Comparison of ENCODE assay signal across 17 mouse cellular contexts in the genomic region with DNA sequence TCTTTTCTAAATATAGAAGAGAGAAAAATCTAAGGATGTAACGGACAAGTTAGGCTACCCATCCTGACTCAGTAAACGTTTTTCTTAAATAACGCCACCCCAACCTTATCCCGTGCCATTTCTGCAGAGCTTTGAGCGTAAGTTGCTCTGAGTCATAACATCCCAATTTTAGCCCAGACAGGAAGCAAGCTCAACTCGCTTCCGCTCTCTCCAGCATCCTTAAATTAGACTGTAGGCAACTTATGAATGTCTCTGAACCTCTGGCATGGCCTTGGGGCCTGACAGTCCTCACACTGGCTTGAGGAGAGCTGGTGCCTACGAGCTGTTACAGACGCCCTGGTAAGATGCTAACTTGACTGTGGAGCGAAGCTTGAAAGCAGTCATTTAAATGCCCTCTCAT. TPM values are rescaled to one million over a fixed set of nuclear protein-coding genes. Genes with fewer than 3 reads are reported as not detected.
DNase-seq lines count a peak whose midpoint lies in the region; ATAC-seq and TF ChIP-seq lines count a peak whose summit lies in the region.
"Had no signal": no experiment of that assay in that cellular context is flagged by ENCODE, and none has a peak within 500 bp of the region (broad histone marks: within the 10 kb centered on the region; RNA-seq: fewer than 3 reads in every experiment).

No protein-coding gene starts in this region.

- H3K79me2 ChIP-seq in heart, adult 2 months (replicated peaks; ENCODE audit: control insufficient read depth, insufficient read depth, low read length) = no peaks in the 10 kb centered on the region

- ATAC-seq in heart, embryonic 11.5 days (replicated peaks; ENCODE audit: insufficient number of reproducible peaks, low FRiP score, low TSS enrichment) = no peak
- ATAC-seq: CD4-positive, CD25-positive, alpha-beta regulatory T cell, adult 4 months; forebrain, embryonic 13.5 days; intestine, embryonic 15.5 days had no signal

- H3K9ac ChIP-seq in heart, adult 2 months (ENCODE audit: low read depth, low read length) = no peak overlapping the region
- H3K9ac ChIP-seq in heart, embryonic 11.5 days (ENCODE audit: low read depth, low read length) = no peak overlapping the region
- H3K9ac ChIP-seq: forebrain, embryonic 13.5 days; heart, embryonic 15.5 days; intestine, embryonic 15.5 days; limb, embryonic 12.5 days had no signal

- no peak for TF ChIP-seq CTCF in heart, adult 2 months (IDR thresholded peaks at IDR 0.05)

- intact Hi-C loops in heart, adult 2 months (cut with DNase I) = no loop called here

- H3K4me1 ChIP-seq in heart, adult 2 months (ENCODE audit: control insufficient read depth, insufficient read depth, low read length) = peaks cover 7% of the 10 kb centered on the region; the same call in 1 of the 2 replicates
- 0 out of 2 replicates have a peak, but pooled peaks cover under 1% of the 10 kb centered on the region for H3K4me1 ChIP-seq in heart, embryonic 11.5 days (ENCODE audit: control insufficient read depth, insufficient read depth, low read length)
- peaks cover 10% of the 10 kb centered on the region; the same call in 1 of the 2 replicates for H3K4me1 ChIP-seq in brown adipose tissue, adult 24 weeks (ENCODE audit: control insufficient read depth, insufficient read depth, insufficient read length, low read length)

- peak; percentile 63 for TF ChIP-seq POLR2A in heart, adult 2 months (IDR thresholded peaks at IDR 0.05; ENCODE audit: insufficient read depth, low read depth, low read length)

- H3K9me3 ChIP-seq in heart, embryonic 11.5 days (replicated peaks; ENCODE audit: control insufficient read depth, low read length) = no peaks in the 10 kb centered on the region
- H3K9me3 ChIP-seq: forebrain, embryonic 13.5 days; heart, embryonic 15.5 days; intestine, embryonic 15.5 days; limb, embryonic 12.5 days had no signal

- 54% methylated on average over 10 of the region's 10 CpGs for WGBS in heart, adult 2 months
- 76% methylated on average over 10 of the region's 10 CpGs for WGBS in heart, embryonic 11.5 days (ENCODE audit: insufficient replicate concordance)

- peak; percentile 45 to 47 for DNase-seq in heart, adult 2 months
- peak; percentile 60 for DNase-seq in layer of hippocampus, adult 9-11 months
- DNase-seq in layer of hippocampus, postnatal 14 days (ENCODE audit: low spot score in 2 of 2) = no peak
- DNase-seq in right cerebral cortex, postnatal 36 days (ENCODE audit: low spot score in 2 of 2) = peak; percentile 51 to 69
- no peak for DNase-seq in spleen, postnatal 14 days (ENCODE audit: low spot score in 2 of 2)
- DNase-seq in urinary bladder, postnatal 4 days (ENCODE audit: low spot score in 2 of 2) = no peak

- TF ChIP-seq EP300 in heart, adult 2 months (IDR thresholded peaks at IDR 0.05; ENCODE audit: insufficient read depth, low read depth, low read length) = 0 out of 2 replicates have a peak, but pooled peaks have one; percentile 13

- no peaks in the 10 kb centered on the region for H3K27me3 ChIP-seq in heart, adult 2 months (ENCODE audit: control insufficient read depth, insufficient read depth, low read length)
- H3K27me3 ChIP-seq in heart, embryonic 11.5 days (ENCODE audit: control insufficient read depth, insufficient read depth, low read length) = peaks cover 9% of the 10 kb centered on the region; the same call in 1 of the 2 replicates
- H3K27me3 ChIP-seq: forebrain, embryonic 13.5 days; heart, embryonic 15.5 days; intestine, embryonic 15.5 days had no signal

- H3K4me2 ChIP-seq in heart, embryonic 11.5 days = no peak overlapping the region
- H3K4me2 ChIP-seq: forebrain, embryonic 13.5 days; heart, embryonic 15.5 days; intestine, embryonic 15.5 days; limb, embryonic 12.5 days had no signal

- H3K27ac ChIP-seq in heart, adult 2 months = peak overlapping the region; percentile 81
- no peak overlapping the region for H3K27ac ChIP-seq in heart, embryonic 11.5 days (ENCODE audit: low read depth, low read length)
- peak overlapping the region; percentile 60 for H3K27ac ChIP-seq in brown adipose tissue, adult 24 weeks (replicated peaks; ENCODE audit: low read depth, low read length)
- H3K27ac ChIP-seq: forebrain, embryonic 13.5 days; heart, embryonic 15.5 days; intestine, embryonic 15.5 days; limb, embryonic 12.5 days had no signal

- H3K36me3 ChIP-seq in heart, adult 2 months (ENCODE audit: control insufficient read depth, insufficient read depth, low read length) = no peaks in the 10 kb centered on the region
- peaks cover 3% of the 10 kb centered on the region for H3K36me3 ChIP-seq in heart, embryonic 11.5 days (ENCODE audit: control insufficient read depth, insufficient read depth, low read length)

- H3K4me3 ChIP-seq in heart, adult 2 months = peak overlapping the region; percentile 28; the same call in 1 of the 2 replicates
- H3K4me3 ChIP-seq in heart, embryonic 11.5 days (ENCODE audit: low read depth, low read length) = no peak overlapping the region
- no peak overlapping the region for H3K4me3 ChIP-seq in brown adipose tissue, adult 24 weeks (ENCODE audit: insufficient read depth, low read depth, low read length)
- H3K4me3 ChIP-seq: forebrain, embryonic 13.5 days; heart, embryonic 15.5 days; intestine, embryonic 15.5 days; limb, embryonic 12.5 days had no signal

RNA-seq across cellular contexts. Expression of gene Spata32, which starts 5.2 kb away (rescaled TPM):
- total RNA-seq in heart, adult 2 months (2021) = not detected
- not detected in 2 replicates for polyA plus RNA-seq in heart, adult 2 months (2012; rRNA removed)
- not detected in 2 replicates for polyA plus RNA-seq in heart, embryonic 11.5 days (2014; fragmentation: Nextera tagmentation; extraction: Ambion mirVana)
- 1 to 10 TPM in 1 of 2 experiments, under 1 TPM in 1; 0.69 to 1.4 TPM for total RNA-seq in layer of hippocampus, postnatal 14 days (2021)
- not detected in 2 replicates for polyA plus RNA-seq in brown adipose tissue, adult 24 weeks (2012; ENCODE audit: insufficient read depth, insufficient read length, missing spikeins)
- total RNA-seq: adrenal gland, postnatal 36 days had no signal
- polyA plus RNA-seq: CD4-positive, CD25-positive, alpha-beta regulatory T cell, adult 4 months; forebrain, embryonic 13.5 days; heart, embryonic 15.5 days; intestine, embryonic 15.5 days; limb, embryonic 12.5 days; urinary bladder, adult 2 months had no signal

RNA-seq across cellular contexts. Expression of gene 1700023F06Rik, which starts 15.1 kb away (rescaled TPM):
- not detected for total RNA-seq in heart, adult 2 months (2021)
- polyA plus RNA-seq in heart, adult 2 months (2012; rRNA removed) = 0.21 TPM in 1 of 2 replicates, not detected in the other
- polyA plus RNA-seq in heart, embryonic 11.5 days (2014; fragmentation: Nextera tagmentation; extraction: Ambion mirVana) = not detected in 2 replicates
- 1 to 10 TPM; 1.4 TPM for total RNA-seq in layer of hippocampus, postnatal 14 days (2021)
- polyA plus RNA-seq in brown adipose tissue, adult 24 weeks (2012; ENCODE audit: insufficient read depth, insufficient read length, missing spikeins) = not detected in 2 replicates
- total RNA-seq: adrenal gland, postnatal 36 days; common myeloid progenitor, adult 5-6 weeks; midbrain, postnatal 0 days had no signal
- polyA plus RNA-seq: CD4-positive, CD25-positive, alpha-beta regulatory T cell, adult 4 months had no signal

RNA-seq across cellular contexts. Expression of gene Map3k14, which starts 43.8 kb away (rescaled TPM):
- total RNA-seq in heart, adult 2 months (2021) = 1 to 10 TPM; 3.0 to 3.4 TPM
- polyA plus RNA-seq in heart, adult 2 months (2012; rRNA removed) = 3.7 and 4.5 TPM in 2 replicates
- polyA plus RNA-seq in heart, embryonic 11.5 days (2014; fragmentation: Nextera tagmentation; extraction: Ambion mirVana) = 1.4 and 1.7 TPM in 2 replicates
- total RNA-seq in layer of hippocampus, postnatal 14 days (2021) = 1 to 10 TPM; 2.4 to 3.0 TPM
- polyA plus RNA-seq in brown adipose tissue, adult 24 weeks (2012; ENCODE audit: insufficient read depth, insufficient read length, missing spikeins) = 1.5 and 3.8 TPM in 2 replicates

RNA-seq across cellular contexts. Expression of gene Fmnl1, which starts 52.5 kb away (rescaled TPM):
- total RNA-seq in heart, adult 2 months (2021) = 10 to 100 TPM; 12.1 to 14.5 TPM
- polyA plus RNA-seq in heart, adult 2 months (2012; rRNA removed) = 12.8 and 14.2 TPM in 2 replicates
- 0.79 and 1.1 TPM in 2 replicates for polyA plus RNA-seq in heart, embryonic 11.5 days (2014; fragmentation: Nextera tagmentation; extraction: Ambion mirVana)
- total RNA-seq in layer of hippocampus, postnatal 14 days (2021) = 100 to 1,000 TPM; 120 to 128 TPM
- 2.8 and 3.8 TPM in 2 replicates for polyA plus RNA-seq in brown adipose tissue, adult 24 weeks (2012; ENCODE audit: insufficient read depth, insufficient read length, missing spikeins)

Comparison
In these comparisons a context has a peak if more than half of its experiments do, and no peak if none do; other contexts are left out.
1. DNase-seq: peak in heart, adult 2 months (2 of 2), layer of hippocampus, adult 9-11 months (single experiment) and right cerebral cortex, postnatal 36 days (2 of 2); none in layer of hippocampus, postnatal 14 days (0 of 2), spleen, postnatal 14 days (0 of 2) and urinary bladder, postnatal 4 days (0 of 2).